Mouse (Mus musculus) megakaryocyte, embryonic 14.5 days (primary cell): ENCODE results near the gene Prdm15.

Experiments
- FLI1 ChIP-seq: IDR thresholded peaks from 2 replicates; pipeline ENCODE4 v1.6.1; 2012; ENCODE audit warnings: low read length, inconsistent platforms, mixed read lengths
- GATA1 ChIP-seq: IDR thresholded peaks from 3 replicates; pipeline ENCODE4 v1.6.1; 2012; ENCODE audit warnings: mixed read lengths, low read length, inconsistent platforms, borderline replicate concordance

- TF ChIP-seq GATA1 (no peak), FLI1 (no peak)
Measured at GRCm38 (mm10) chr16:97817414-97817813, 34.2 kb downstream of the Prdm15 start.
